Mouse (Mus musculus): ENCODE measurements around the gene Dcst1.

The Dcst1 gene

GRCm38 (mm10) chr3:89365153-89365485 is at the start of gene Dcst1:
TSS of gene Dcst1 (minus strand) at chr3:89365253.
- DNase-seq (ENCODE audit: low spot score): no peak

- DNase-seq (ENCODE audit: low spot score): peak; percentile 97
Observed at GRCm38 (mm10) chr3:89411490-89412393, 46.7 kb upstream of the Dcst1 start, which contains the start of gene Flad1. TSS of gene Flad1 (minus strand) at chr3:89411870.

DNA sequence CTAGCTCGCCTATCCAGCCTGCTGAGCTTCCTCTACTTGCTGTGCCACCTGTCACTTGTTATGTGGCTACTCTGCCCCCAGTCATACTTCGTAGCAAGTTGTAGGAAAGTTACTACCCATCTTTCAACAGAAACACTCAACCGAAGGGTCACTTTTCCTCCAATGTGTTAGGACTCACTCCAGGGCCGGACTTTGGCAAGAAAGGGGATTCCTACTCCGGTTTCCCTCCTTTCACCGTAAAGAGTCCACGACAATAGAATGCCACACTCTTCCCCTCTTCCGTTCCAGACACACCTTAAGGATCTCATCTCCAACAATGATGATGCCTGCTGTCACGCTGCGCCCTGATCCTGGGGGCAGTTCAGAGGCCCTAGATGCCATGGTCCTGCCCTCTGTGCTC is 45.8 kb upstream of the Dcst1 start:
- DNase-seq (ENCODE audit: low spot score): no peak

- no peak for DNase-seq (ENCODE audit: low spot score)
Observed at GRCm38 (mm10) chr3:89409701-89410100, 44.6 kb upstream of the Dcst1 start.

DNA sequence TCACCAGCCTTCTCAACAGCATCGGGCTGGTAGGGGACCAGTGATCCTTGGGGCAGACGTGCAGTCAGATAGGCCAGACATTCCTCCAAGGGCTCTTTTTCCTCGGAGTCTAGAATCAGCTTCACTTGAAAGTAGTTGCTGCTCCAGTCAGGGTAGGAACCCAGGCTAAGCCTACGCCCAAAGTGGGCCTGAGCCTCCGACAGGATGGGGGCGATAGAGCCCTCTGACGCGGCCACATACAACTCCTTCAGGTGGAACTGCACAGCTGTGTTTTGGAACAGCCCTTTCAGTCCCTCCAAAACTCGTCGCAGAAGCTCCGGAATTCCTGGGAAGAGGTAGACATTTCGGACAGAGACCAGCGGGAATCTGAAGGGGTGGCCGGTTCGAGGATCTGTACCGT is 43.4 kb upstream of the Dcst1 start:
- DNase-seq (ENCODE audit: low spot score): no peak

DNA sequence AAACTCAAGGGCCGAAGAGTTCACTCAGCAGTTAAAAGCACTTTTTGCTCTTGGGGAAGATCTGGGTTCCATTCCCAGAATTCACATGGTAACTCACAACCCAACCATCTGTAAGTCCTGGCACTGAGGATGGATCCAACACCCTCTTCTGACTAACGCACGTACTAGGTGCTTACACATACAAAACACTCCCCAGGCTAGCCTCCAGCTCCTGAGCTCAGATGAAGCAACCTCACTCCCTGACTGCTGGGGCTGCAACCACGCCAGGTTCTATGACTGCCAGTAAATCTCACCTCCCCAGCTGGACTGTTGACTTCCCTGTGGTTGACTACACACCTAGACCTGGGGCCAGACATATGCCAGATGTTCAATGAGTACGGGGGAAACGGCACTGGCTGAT is 41.8 kb upstream of the Dcst1 start:
- no peak for DNase-seq (ENCODE audit: low spot score)

GRCm38 (mm10) chr3:89402693-89403092 is 37.6 kb upstream of the Dcst1 start, which contains the start of gene Lenep:
TSS of gene Lenep (minus strand) at chr3:89402793.
- DNase-seq (ENCODE audit: low spot score): no peak

GRCm38 (mm10) chr3:89401329-89401728 is 36.3 kb upstream of the Dcst1 start:
- no peak for DNase-seq (ENCODE audit: low spot score)

DNA sequence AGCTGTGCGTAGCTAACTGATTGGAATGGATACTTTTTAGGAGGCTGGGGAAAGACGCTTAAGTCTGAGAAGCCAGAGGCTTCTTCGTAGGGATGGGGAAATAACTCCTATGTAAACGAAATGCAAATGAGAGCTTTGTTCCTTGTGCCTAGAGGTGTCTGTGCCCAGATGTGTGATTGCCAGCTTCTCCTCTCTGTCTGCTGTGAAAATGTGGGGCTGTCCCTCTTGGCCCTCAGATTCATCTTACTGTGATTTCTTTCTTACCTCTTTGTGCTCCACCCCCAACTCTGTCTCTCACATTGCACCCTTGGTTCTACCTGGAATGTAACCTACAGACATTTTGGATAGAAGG is 31.6 kb upstream of the Dcst1 start:
- DNase-seq (ENCODE audit: low spot score): no peak

DNA sequence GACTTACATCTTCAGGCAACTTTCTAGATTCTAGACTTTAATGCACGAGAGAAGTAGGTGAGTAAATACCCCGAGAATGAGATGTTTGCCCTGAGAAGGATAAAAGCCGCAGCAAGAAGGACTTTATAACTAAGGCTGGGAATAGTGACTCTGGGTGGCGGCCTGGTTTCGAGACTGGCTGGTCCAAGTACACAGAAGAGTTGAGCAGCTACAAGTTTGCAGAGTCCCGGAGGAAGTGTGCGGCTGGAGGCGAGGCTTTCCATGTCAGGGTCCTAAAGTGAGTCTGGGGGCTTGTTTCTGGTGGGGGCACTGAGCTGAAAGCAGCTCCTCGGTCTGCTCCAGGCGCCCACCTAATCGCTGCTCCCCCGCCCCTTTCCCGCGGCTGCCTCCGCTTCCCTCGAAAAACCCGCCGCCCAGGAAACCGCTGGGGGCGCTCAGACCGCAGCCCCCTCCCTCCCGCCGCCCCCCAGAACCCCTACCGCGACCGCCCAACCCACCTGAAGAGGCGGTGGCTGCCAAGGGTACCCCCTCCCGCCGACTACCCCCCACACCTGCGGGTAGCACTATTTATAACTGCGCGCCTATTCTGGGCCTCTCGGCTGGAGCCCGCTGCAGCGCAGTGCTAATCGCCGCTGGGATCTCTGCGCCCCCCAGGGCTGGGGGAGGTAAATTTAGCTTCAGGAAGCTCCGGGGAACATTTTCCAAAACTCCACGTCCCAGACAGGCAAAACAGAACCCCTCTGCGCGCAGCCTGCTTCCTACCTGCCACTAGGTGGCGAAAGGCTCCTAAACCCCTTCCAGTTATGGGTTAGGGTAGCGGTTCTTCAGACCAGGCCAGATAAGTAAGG is 31.0 kb upstream of the Dcst1 start:
- DNase-seq (ENCODE audit: low spot score): no peak

DNA sequence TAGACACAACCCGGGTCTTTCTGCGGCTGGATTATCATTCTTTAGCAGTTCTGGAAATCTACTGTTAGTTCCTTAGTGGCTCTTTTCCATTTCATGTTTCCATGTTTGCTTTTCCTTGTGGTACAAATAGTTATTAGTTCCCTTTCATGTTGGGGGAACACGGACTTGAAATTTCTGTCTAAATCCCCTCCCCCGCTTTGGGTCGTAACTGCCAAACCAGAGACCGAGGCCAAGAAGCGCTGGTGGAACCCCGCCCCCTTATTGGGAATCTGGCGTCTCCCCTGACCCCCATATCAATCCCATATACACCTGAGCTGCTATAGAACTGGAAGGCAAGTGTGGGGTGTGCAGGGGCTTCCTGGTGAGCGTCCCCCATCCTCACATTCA is 30.4 kb upstream of the Dcst1 start:
- DNase-seq (ENCODE audit: low spot score): no peak

DNA sequence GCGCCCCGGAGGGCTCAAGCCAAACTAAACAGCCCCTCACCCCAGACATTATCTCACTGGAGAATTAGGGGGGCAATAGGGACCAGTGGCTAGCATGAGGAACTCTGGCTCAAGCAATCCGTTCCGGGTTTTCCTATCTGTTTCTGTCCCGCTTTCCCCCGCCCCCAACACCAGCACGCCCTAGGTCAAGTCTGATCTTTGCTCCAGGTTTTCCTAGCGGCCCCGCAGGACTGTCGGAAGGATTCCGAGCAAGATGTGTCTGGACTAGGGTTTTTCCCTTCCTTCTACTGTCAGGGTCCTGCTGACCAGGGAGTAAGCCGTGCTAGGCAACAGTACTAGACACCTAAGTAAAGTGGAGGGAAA is 29.8 kb upstream of the Dcst1 start:
- peak; percentile 79 for DNase-seq (ENCODE audit: low spot score)

GRCm38 (mm10) chr3:89394006-89394893 is 29.2 kb upstream of the Dcst1 start, which contains the start of gene Zbtb7b:
TSS of gene Zbtb7b (minus strand) at chr3:89394776.
- peak; percentile 78 for DNase-seq (ENCODE audit: low spot score)

DNA sequence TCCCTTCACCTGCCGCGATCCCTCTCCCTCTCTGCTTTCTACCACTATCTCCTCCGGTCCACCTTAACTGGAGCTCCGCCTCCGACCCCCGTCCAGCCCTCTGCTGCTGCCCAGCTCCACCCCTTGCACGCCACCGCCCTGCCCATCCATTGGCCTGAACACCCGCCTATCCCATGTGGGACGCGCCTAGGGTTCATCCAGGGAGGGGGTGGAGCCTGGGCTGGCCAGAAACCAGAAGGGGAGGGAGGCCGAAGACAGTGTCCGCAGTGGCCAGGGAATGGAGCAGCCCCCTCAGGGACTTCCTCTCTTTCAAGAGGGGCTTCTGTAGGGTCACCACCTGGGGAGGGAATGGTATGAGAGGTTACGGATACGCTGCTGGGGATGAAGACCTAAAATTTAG is 28.6 kb upstream of the Dcst1 start:
- peak; percentile 99 for DNase-seq (ENCODE audit: low spot score)

- no peak for DNase-seq (ENCODE audit: low spot score)
Observed at GRCm38 (mm10) chr3:89392871-89393311, 27.8 kb upstream of the Dcst1 start.

- no peak for DNase-seq (ENCODE audit: low spot score)
Observed at GRCm38 (mm10) chr3:89391663-89392511, 26.8 kb upstream of the Dcst1 start.

DNA sequence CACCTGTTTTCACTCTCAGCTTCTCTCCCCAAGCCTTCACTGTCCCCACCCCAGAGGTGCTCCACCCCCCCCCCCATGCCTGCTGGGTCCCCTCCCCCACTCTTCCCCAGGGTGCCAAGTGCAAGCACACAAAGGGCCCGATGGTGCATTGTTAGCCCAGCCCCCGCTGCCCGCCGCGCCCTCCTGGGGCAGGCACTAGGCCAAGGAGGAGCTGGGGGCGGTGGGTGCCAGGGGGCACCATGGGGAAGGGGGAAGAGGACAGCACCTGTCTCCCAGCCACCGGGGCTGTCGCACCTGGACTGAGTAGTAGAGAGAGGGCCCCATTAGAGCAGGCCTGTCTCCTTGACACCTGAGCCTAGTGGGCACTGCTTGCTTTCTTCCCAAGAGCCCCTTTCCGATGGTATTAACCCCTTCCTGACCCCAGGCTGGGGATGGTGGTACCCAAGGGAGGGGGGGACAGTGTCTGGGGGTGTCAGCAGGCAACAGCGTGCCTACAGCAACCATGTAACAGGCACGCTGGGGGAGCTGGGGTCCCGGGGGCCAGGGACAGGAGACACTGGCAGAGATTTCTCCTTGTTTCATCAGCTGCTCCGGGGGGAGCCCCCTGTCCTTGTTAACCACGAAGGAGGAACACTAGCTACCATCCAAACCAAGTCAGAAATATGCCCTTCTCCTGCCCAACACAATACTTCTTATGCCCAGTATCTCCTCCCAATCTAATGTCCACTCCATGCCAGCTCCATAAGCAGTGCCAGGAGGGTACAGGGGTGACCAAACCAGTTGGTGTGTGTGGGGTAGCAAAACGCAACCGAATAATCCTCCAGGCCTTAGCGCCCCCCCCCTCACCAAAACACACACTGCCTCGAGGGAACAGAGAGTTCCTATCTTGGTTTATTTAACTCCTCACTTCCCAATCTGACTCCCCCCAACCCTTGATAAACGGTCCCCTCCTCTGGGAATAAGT is 25.9 kb upstream of the Dcst1 start:
- no peak for DNase-seq (ENCODE audit: low spot score)

- DNase-seq (ENCODE audit: low spot score): peak; percentile 66
Observed at GRCm38 (mm10) chr3:89390111-89390515, 25.1 kb upstream of the Dcst1 start.

DNA sequence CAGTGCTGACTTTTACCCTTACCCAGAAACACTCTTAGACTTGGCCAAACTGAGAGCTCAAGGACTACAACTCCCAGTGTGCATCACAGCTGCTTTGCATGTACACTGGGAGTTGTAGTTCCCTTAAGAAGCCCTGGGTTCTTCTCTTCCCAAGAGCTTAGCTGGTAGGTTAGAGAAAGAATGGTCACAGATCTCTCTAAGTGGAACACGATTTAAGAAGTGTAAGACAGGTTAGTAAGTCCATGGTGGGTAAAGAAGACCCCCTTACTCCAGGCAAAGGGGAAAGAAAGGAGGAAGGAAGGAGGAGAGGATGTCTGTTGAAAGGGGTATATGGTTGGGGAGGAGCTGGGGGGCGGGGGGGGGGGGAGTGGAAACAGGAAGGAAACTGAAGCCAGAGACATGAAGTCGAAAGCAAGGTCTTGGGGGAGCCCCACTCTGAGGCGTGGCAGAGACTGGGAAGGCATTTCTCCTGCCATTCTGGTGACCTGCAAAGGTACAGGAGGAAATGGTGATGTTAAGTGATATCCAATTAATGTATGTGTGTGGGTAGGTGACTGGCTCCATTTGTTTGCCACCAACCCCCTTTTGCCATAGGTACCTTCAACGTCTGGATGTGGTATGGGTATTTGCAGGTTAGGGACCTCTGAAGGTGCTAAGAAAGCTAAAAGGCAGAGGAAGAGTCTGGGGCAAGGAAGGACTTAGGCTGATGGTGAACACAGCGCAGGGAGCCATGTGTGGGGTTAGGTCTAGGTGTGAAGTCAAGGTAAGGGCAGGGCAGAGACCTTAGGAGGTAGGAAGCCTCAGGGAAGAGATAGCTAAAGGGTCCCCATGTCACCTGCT is 24.1 kb upstream of the Dcst1 start:
- DNase-seq (ENCODE audit: low spot score): no peak
